Mouse (Mus musculus) adipocyte (in vitro differentiated cells): ENCODE measurements around the gene Fam163b.

Experiments used
- DNase-seq: peaks from one replicate; pipeline ENCODE4 v3.0.0-alpha.2; 2016; ENCODE audit warnings: low spot score

Fam163b gene

DNA sequence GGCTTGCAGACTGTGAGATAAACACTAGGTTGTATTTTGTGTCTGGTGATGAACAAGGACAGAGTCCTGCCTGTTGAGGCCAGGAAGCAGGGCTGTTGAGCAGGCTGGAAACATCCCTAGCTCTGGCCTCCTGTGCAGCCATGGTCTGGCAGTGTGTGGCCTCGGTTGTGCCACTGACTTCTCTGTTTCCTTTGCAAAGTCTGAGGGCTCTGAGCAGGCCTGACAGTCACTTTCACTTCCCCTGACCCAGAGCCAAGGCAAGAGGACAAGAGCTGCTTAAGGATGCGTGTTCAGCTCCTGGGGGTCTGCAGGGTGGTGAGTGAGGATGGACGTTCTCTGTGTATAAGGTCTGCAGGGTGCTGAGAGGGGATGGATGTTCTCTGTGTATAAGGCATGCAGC, 13.3 kb downstream of the Fam163b start:
- no peak for DNase-seq

DNA sequence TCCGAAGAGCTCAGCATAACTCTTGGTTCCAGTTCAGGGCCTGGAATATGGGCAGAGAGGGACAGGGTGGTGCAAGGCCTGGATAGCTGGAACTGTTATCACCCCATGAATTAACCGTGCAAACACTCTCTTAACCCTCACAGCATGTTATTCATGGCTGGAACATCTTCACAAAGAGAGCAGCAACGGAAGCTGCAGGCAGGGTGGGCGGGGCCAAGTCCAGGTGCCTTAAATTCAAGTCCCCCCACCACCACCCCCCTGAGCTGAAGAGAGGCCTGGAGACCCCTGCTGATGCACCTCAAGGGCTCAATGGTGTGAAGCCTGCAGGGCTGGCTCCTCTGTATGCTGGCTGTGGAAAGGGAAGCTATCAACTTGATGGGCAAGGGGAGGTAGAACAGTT, 15.8 kb downstream of the Fam163b start:
- DNase-seq, result no peak

DNA sequence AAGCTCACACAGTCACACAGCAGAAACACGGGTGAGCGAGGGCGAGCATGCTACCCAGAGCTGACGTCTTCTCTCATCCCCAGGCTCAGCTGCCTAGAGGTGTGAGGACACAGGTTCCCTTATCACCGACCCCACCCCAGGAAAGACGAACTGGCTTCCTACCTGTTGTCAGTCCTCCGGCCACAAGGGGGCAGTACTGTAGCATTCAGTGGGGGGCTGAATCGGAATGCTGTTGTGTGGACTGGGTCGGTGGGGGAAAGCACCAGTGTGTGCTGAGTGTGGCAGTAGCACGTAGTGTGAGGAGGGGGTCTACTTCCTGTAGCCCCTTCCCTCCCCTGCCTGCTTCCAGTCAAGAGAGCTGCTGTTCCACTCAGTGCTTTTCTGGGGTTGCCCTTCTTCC, 16.3 kb downstream of the Fam163b start:
- peak; percentile 62 for DNase-seq

DNA sequence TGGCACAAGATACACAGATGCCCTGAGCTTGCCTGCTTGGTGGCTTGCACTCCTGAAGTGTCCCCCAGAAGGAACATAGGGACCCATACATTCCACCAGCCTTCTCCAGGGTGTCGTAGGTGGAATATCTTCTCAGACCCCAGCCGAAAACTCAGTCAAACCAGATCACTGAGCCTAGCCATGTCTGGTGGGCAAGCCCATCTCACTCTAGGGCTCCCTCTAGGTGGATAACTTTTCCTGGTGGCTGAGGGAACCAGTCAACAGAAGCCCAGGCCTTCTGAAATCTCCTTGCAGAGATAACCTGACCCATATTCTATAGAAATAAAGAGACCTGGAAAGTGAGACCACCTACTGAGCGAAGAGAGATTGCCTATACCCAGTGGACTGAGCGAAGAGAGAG, 19.2 kb downstream of the Fam163b start:
- no peak for DNase-seq

DNA sequence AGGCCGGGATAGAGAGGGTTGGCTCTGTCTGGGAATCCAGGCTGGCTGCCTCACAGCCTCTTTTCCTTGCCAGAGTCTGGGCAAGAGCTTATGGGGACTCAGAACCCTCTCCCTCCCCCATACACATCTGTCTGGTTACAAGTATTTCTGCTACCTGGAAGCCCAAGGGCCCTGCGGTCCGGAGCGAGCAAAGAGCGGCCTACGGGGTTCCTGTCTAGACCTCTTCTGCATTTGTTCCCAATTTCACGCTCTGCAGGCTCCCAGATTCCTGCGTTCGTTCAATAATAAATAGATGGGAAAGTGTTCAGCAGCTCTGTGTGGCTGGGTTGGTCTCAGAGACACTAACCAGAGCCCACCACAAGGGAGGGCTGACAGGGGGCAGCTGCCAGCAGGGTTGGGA, 19.7 kb downstream of the Fam163b start:
- no peak for DNase-seq

DNA sequence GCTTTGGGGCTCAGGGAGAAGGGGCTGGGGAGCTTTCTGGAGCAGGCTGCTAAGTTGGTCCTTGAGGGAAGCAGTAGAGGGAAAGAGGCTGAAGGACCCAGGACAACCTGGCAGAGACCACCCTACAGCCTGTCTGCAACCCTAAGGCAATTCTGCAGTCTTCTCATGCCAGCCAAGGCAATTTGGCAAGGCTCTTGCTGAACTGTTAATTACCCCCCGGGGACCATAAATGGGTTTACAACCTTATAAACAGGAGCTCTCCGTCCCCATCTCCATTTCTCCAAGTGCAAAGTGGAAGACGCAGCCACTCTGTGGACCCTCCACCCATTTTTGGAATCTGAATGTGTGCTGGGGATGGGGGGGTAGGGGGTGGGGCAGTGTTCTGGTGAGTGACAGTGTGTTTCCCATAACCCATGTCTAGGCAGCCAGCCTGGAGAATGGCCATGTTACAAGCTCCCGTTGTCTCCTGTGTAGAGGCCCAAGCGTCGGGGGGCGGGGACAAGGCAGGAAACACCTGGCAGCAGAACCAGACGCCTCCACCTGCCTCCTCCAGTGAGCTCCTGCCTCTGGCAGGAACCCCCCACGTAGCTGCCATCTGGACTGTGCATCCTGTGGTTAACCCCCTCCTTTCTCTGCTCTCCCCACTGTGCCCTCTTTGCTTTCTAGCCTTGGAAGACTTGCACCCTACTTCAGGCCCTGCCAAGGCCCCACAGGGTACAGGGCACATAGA, 20.5 kb downstream of the Fam163b start:
- DNase-seq, result peak; percentile 11

DNA sequence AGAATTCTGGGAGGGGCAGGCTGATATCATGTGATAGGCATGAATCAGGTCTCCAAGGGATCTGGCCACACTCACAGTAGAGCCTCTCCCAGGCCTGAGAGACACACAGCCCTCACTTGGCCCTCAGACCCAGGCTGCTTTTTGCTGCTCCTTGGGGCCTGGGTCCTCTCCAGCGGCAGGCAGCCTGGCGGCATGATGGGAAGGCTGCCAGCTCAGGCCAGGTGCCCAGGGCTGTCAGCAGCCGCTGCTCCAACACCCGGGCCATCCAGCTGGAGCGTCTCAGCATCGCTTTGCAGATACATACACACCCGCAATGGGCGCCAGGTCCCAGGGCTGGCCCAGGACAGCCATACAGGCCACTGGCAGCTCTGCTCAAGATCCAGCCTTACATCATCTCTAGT, 22.1 kb downstream of the Fam163b start:
- peak; percentile 65 for DNase-seq

DNA sequence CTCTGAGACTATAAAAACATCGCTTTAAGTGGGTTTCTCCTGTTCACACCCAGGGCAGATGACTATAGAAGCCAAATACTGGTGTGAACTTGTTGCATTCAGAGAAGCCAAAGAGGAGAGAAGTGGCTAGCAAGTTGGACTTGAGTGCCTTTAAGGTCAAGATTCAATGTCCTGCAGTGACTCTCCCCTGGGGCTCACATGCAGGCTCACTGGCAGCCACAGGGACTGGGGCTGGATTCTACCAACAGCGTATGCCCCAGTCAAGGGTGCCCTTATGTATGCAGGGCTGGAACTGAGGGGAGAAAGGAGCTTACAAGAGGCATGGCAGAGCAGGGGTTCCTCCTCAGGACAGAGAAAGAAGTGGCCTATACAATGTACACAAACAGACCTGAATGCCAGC, 22.5 kb downstream of the Fam163b start:
- peak; percentile 74 for DNase-seq

DNA sequence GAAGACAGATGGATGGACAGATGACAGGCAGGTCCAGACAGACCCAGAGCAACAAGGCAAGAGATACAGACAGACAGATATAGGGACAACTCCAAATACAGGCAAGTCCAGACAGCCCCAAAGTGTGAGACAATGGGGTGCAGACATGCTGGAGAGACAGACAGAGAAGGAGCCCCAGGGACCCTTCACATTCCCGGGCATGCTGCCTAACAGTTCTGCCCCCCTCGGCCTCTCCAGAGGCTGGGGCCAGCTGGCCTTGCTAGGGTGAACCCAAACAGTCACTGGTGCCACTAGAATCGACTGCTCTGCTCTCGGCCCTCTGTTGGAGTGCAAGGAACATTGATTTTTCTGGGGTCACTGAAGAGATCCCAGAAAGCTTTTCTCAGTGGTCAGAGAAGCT, 23.8 kb downstream of the Fam163b start:
- DNase-seq, result no peak

DNA sequence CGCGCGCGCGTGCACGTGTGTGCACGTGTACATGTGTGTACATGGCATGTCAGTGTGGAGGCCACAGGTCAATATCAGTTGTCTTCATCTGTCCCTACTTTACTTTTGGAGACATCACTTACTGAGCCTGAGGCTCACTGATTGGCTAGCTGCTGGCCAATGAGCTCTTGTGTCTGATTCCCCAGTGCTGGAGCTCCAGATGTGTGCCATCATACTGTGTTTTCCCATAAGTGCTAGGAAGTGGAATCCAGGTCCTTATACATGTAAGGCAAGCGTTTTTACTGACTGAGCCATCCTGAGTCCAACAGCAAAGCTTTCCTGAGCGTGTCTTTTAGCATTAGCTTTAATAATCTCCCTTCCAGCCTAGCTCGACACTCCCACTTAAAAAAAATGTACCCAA, 28.1 kb downstream of the Fam163b start:
- DNase-seq, result no peak

DNA sequence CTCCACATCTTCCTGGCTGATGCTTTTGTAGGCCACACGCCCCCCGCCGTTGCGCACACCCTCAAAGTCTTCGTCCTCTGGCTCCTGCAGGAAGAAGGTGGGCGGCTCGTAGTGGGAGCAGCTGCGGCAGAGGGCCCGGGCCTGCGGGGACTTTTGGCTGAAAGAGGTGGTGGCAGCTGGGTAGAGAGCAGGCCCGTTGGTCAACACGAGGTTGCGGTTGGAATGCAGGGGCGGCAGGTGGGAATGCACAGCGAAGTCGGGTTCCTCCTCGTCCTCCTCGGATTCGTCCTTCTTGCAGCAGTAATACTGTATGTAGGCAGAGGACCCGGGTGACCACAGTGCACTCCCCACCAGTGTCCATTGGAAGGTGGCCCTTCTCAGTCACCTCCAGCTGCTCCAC, 29.7 kb downstream of the Fam163b start:
- no peak for DNase-seq

DNA sequence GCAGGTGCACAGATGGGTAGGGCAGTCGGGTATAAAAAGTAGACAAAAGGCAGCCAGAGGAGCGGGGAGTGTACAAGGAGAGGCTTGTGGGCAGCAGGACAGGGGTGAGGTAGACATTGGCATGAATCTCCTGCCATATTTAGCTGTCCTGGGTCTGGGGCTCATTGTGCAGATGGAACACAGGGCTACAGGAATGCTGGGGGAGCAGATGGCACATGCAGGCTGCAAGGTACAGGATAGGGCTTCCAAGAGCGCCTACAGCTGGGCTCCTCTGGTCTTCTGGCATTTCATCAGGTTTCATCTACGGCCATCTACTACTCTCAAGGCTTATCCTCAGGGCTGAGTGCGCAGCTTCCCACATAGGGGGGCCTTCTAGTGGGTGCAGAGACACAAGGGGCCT, 33.2 kb downstream of the Fam163b start:
- DNase-seq, result no peak

DNA sequence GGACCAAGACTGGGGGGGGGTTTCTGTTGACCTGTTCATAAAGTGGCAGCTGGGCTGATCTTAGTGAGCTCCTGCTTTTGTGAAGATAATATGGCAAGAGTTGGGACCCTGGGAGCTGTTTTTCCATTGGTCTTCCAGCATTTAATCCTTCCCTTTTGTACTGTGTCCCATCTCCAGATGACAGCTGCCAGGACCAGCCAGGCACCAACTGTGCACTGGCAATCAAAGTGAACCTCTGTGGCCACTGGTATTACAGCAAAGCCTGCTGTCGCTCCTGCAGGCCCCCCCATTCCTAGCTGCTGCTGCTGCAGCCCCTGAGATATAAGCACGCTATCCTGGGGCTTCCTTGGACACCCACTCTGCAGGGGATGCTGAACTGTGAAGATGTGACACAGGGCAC, 34.1 kb downstream of the Fam163b start:
- no peak for DNase-seq

DNA sequence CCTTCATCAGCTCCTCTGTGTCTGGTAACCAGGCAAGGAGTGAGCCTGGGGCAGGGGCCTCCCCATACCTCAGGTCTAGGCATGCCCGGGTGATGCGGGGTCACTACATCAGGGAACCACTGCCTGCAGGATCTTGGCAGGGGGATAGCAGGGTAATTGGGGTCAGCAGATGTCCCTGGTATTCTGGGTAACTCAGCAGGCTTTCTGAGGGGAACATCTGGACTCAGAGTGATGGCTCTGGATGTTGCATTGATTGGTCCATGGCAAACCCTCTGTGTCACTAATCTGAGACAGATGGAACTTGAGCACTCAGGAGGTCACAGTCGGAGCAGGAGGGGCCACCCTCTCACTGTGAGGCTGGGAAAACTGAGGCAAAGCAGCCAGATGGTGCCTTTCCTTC, 35.5 kb downstream of the Fam163b start:
- no peak for DNase-seq

DNA sequence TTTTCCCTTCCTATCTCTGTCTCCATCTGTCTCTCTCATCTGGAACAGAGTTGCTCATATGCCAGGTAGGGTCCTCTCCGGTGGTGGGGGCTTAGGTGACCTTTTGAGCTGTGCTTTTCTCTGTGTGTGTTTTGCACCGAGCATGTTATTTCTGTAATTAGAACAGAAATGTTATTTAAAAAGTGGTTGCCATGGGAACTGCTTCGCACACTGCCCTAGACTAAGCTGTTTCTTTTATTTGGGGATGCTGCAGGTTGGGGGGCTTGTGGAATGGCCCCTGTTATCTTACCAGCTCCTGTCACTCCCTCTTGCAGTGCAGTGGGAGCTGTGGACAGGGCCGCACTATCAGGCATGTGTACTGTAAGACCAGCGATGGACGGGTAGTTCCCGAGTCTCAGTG, 38.7 kb downstream of the Fam163b start:
- no peak for DNase-seq

DNA sequence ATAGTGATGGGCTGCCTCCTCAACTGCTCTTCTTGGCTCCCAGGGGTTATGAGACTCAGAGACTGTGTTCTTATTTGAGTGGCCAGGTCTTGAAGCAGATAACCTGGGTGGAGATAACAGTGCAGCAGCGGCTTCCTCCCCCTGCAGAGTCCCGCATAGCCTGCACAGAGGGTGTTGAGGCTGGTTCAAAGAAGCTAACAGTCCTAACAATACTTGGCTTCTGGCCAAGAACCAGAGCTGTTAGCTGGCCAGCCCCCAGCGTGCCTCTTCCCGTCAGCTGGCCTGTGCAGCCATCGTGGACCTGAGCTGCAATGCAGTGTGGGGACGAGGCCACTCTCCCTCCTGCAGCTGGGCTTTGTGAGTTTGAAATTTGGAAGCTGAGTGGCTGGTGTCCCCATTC, 44.5 kb downstream of the Fam163b start:
- DNase-seq, result no peak

DNA sequence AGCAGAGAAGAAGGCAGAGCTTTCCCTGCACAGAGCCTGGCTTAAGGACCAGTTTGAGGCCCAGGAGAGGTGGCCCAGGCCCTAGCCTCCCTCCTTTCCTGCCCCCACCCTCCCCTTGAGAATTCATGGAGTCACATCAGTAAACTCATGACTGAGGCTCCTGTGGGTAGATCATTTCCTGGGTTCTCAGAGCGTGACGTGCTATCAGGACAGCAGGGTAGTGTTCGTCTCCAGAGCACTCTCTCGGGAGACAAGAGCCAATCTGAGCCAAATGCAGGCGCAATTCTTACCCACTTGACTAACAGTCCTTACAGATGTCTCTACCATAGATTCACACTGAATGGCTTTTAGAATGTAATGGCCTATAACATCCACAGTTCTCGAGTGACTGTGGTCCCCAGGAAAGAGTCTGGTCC, 45.0 kb downstream of the Fam163b start:
- DNase-seq, result no peak

DNA sequence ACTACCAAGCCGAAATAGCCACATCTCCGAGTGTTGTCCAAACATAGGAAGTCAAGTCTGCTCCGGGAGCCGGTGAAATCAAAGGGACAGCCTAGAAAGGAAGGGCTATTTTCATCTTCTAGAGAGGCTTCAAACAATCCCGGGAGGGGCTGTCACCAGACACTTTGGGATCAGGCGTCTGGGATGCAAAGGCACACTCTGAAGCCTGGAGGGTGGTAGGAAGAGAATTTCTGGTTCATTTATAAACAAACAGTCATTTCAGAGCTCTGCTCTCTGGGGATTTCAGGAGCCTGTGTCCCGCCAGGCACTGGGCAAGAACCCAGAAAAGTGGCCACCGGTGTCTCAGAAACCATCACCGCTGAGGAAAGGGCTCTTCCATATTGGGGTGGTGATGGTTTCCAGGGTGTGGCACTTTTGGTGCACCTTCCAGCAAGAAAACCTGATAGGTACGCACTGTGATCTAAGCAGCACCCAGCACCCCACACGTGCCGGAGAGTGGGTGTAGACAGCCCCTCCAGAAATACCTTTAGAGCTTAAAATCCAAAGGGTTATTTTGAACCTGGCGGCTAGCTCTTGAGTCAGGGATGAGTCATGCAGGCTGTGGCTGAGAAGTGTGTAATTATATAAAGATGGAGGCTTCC, 45.8 kb downstream of the Fam163b start:
- no peak for DNase-seq

DNA sequence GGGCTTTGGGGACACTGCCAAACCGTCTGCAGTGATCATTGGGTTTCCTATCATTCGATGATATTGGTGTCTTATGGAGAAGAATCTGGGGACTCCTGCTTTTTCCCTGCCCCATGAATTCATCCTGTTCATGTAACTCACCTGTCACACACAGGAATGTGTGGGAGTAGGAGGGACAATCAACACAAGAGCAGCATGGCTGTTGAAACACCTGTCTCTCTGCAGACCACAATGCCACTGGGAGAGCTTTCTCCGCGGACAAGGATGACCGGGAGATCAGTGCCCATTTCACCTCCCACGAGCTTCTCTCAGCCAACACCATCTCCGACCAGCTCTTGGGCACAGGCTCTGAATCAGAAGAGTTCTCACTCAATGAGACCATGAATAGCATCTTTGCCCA, 47.1 kb downstream of the Fam163b start:
- no peak for DNase-seq

DNA sequence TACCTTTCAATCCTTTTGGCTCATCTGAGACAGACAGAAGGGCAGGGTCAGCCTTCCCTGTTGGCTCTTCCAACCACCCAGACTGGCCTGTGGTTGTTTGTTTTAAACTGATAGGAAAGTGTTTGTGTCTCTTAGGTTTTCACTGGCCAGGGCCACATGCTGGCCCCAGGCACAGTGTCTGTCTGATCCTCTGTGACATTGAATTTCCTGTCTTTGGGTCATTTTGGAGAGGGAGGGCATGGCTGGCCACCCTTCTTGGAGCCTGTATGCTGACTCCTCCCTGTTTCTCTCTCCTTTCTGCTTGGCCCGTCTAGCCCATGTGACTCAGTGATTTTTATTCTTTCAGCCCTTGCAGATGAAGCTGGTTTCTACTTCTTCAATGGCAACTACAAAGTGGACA, 53.1 kb downstream of the Fam163b start:
- DNase-seq, result no peak

DNA sequence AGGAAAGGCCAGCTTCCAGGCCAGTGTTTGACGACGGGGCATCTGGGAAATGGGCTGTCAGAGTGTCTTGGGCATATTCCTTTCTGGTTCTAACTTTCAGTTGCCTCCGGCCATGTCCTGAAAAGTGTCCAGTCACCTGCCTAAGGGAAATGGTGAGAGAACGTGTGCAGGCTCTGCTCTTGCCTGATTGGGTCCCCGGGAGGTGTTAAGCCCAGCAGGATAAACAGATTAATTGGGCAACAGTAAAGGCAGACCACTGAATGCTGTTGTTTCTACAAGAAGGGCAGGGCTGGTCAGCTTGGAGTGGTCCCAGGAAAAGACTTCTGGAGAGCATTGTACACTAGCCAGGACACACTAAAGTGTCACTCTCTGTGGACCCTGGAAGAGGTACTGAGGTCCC, 53.6 kb downstream of the Fam163b start:
- DNase-seq, result no peak

DNA sequence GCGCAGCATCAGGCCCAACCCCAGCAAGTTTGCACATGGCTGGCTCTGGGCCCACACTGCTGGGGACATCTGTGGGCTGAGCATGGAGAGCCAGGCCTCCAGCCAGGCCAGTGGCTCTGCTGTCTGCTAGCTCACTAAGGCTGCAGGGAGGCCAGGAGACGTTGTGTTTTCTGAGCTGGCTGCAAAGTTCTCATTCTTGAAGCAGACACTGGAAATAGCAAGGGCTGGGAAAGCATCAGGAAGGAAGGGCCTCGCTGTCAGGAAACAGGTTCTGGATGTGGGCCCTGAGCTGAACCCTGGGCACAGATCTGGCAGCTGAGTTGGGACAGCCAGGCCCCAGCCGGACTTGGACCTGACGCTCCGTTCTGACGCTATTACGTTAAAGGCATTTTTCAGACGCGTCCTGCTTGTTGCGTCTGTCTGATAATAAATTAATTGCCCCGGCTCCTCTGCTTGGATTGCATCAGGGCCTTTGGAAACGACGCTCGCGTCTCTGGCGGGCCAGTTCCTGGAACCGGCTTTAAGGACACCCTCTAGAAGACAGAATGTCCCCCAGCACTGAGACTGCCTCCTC, 54.1 kb downstream of the Fam163b start:
- DNase-seq, result peak; percentile 68

DNA sequence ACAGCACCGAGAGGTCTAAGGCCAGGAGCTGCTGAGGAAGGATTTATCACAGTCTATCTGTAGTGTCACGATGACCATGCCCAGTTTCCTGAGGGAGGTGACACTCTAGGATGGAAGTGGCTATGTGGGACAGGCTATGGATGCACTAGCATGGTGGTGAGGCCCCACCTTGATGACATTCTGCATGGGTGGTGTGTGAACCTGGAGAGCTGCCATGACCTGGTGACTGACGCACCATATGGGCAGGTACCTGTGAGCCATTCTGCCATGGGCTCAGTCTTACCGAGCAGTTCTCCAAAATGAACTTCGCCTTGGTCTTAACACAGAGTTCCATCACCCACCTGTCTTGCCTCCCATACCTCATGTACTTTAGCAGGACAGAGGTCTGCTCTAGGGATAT, 54.7 kb downstream of the Fam163b start:
- no peak for DNase-seq

DNA sequence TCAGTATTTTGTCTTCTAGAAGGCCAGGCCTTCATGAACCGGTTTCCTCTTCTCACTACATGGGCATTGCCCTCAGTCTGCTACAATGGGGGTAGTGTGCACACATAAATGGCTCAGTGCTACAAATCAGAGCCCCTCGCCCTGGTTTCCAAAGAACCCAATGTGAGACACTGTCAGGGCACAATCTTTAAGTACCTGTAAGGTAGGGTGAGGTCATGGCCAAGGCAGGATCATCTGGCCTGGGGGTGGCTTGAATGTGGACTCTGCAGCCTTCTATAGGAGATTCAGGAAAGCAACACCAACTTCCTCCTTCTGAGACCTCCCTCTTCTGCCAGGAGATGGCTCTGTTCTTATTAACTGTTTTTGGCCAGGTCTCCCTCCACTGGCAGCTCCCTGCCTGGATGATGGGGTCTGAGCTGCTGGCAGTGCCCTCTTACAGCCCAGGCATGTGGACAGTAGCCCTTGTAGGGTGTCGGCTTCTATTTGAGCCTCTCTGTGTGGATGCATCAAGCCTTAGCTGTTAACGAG, 55.7 kb downstream of the Fam163b start:
- no peak for DNase-seq
